Mouse (Mus musculus): Measurements from ENCODE around the gene Adgrf5.

DNA sequence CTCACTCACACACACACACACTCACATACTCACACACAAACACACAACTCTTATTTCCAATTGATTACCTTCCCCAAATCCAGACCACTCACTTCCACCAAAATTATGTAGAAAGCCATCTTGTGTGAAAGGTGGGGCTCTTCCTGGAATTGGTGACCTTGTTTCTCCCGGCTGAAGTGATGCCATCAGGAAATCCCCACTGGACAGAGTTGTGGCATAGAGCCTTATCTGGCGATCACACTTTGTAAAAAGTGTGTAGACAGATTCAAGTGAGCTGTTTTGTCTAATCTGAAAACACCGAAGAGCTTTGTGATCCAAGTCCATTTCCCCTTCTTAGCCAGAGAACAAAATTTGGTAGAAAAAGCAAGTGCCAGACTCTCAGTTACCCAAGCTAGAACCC is 46.1 kb downstream of the Adgrf5 start:
- TF ChIP-seq GATA1 (IDR thresholded peaks at IDR 0.05; ENCODE audit: borderline replicate concordance, low read length) (no peak), FLI1 (IDR thresholded peaks at IDR 0.05; ENCODE audit: low read length) (no peak)

Measured in megakaryocyte, embryonic 14.5 days (primary cell).